Mouse (Mus musculus): ENCODE measurements around the gene Pbx4.

- no peak for TF ChIP-seq CTCF (conservative IDR thresholded peaks at IDR 0.05; ENCODE audit: low read length)
- no peak for TF ChIP-seq NANOG (IDR thresholded peaks at IDR 0.05; ENCODE audit: borderline replicate concordance, low read length)
Observed at GRCm38 (mm10) chr8:69914526-69914925, 82.2 kb downstream of the Pbx4 start.

Measured in E14TG2a.4 (cell line).